Mouse (Mus musculus) megakaryocyte, embryonic 14.5 days (primary cell): Measurements from ENCODE around the gene Fpr-rs7. TPM values are rescaled to one million over a fixed set of nuclear protein-coding genes. Genes with fewer than 3 reads are reported as not detected.

ENCODE experiments used
- H3K27me3 ChIP-seq: replicated peaks from 2 replicates; pipeline ENCODE3; 2012; ENCODE audit warnings: inconsistent platforms
- H3K36me3 ChIP-seq: replicated peaks from 2 replicates; pipeline ENCODE3; 2012; ENCODE audit warnings: low read length, inconsistent platforms, mixed read lengths
- H3K4me1 ChIP-seq: 2 replicates; pipeline ENCODE4 v1.6.1; 2012; ENCODE audit warnings: inconsistent platforms
- H3K4me3 ChIP-seq: replicated peaks from 2 replicates; pipeline ENCODE3; 2012; ENCODE audit warnings: moderate library complexity, mild to moderate bottlenecking, inconsistent platforms
- H3K9me3 ChIP-seq: 2 replicates; pipeline ENCODE4 v1.6.1; 2012; ENCODE audit warnings: inconsistent platforms
- FLI1 ChIP-seq: IDR thresholded peaks from 2 replicates; pipeline ENCODE4 v1.6.1; 2012; ENCODE audit warnings: low read length, inconsistent platforms, mixed read lengths
- GATA1 ChIP-seq: IDR thresholded peaks from 3 replicates; pipeline ENCODE4 v1.6.1; 2012; ENCODE audit warnings: mixed read lengths, low read length, inconsistent platforms, borderline replicate concordance
- polyA plus RNA-seq: library from polyadenylated mRNA; stranded (reverse); fragments of >175 nt; gene quantifications from 2 replicates; pipeline ENCODE4 v1.2.3, GENCODE M21; 2012; ENCODE audit warnings: low replicate concordance; ENCODE audit not compliant: insufficient read depth

Gene Fpr-rs7
- not detected in 2 replicates for polyA plus RNA-seq

- H3K36me3 ChIP-seq: no peaks in the 10 kb centered on the region
- no peaks in the 10 kb centered on the region for H3K27me3 ChIP-seq
- TF ChIP-seq GATA1 (no peak), FLI1 (no peak)
- peaks cover 5% of the 10 kb centered on the region; the same call in 1 of the 2 replicates for H3K9me3 ChIP-seq
- no peak within 1 kb of the TSS for H3K4me3 ChIP-seq
- no peaks in the 10 kb centered on the region for H3K4me1 ChIP-seq
Observed at GRCm38 (mm10) chr17:20114126-20114525, at the start of gene Fpr-rs7. TSS of gene Fpr-rs7 (minus strand) at chr17:20114226.

GRCm38 (mm10) chr17:20074090-20074489, 39.9 kb downstream of the Fpr-rs7 start:
- H3K4me3 ChIP-seq: peak overlapping the region; percentile 7
- H3K9me3 ChIP-seq: peaks cover 3% of the 10 kb centered on the region; the same call in 1 of the 2 replicates
- no peaks in the 10 kb centered on the region for H3K27me3 ChIP-seq
- no peak for TF ChIP-seq GATA1
- no peaks in the 10 kb centered on the region for H3K36me3 ChIP-seq
- no peaks in the 10 kb centered on the region for H3K4me1 ChIP-seq

GRCm38 (mm10) chr17:20071656-20072396, 42.2 kb downstream of the Fpr-rs7 start:
- H3K36me3 ChIP-seq: no peaks in the 10 kb centered on the region
- TF ChIP-seq GATA1 (no peak), FLI1 (no peak)
- H3K4me3 ChIP-seq: no peak overlapping the region
- no peaks in the 10 kb centered on the region for H3K27me3 ChIP-seq
- no peaks in the 10 kb centered on the region for H3K4me1 ChIP-seq
- peaks cover 3% of the 10 kb centered on the region; the same call in 1 of the 2 replicates for H3K9me3 ChIP-seq

Other genes with a start within 250 kb of the Fpr-rs7 start
- gene Vmn2r104, start 65.9 kb downstream of the Fpr-rs7 start, polyA plus RNA-seq: 0.32 TPM in 1 of 2 replicates, not detected in the other
- not detected in 2 replicates for gene Fpr-rs6, start 68.9 kb upstream of the Fpr-rs7 start, polyA plus RNA-seq
- gene Vmn2r105, start 120.8 kb upstream of the Fpr-rs7 start, polyA plus RNA-seq: not detected in 2 replicates
- not detected in 2 replicates for gene Vmn2r106, start 171.3 kb upstream of the Fpr-rs7 start, polyA plus RNA-seq
- 0.16 TPM in 1 of 2 replicates, not detected in the other for gene Vmn2r107, start 231.0 kb upstream of the Fpr-rs7 start, polyA plus RNA-seq